Mouse (Mus musculus): ENCODE measurements at regions not wholly inside any gene's neighbourhood (a gene's known extent, or its start where the extent isn't known, plus 50 kb on each side); places are given as distances from the start of the nearest gene placed in this dataset.

DNA sequence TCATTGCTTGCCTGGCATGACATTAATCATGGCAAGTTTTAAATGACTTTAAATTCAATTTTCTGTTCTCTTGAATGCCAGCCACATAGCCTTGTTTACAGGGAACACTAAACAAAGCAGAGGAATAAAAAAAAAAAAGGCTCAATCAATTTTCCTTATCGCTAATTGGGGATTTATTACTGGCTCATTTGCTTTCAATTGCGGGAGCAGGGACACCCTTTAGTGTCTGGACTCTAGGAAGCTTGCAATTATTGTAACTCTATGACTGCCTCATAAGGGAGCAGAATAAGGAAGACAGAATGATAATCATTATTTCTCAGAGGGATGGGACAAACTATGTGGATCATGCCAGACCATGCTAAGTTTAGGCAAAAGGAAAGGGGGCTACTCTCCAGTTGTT, 1537.7 kb upstream of the Gm6569 start:
- intact Hi-C loops (cut with DNase I): no loop called here

DNA sequence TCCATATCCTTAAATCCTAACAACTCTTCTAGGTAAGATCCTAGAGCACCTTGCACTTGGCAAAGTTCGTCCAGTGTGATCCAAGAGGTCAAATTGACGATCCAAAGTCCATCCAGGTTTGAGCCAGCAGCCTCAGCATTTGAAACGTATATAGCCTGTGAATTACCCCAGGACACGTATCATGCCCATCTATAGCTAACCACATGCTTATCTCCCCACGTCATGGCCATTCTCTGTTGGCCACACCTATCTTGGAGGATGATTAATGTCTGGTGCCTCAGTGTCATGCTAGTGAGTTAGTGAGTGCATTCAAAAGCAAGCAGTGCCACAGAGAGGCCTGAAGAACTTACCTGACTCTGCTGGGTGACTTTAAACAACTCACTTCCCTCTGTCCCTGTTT, 1521.9 kb upstream of the Gm6569 start:
- intact Hi-C loops (cut with DNase I): no loop called here
- no peak for DNase-seq

More for the DNA sequence above, 1537.7 kb upstream of the Gm6569 start:
- no peak for DNase-seq

DNA sequence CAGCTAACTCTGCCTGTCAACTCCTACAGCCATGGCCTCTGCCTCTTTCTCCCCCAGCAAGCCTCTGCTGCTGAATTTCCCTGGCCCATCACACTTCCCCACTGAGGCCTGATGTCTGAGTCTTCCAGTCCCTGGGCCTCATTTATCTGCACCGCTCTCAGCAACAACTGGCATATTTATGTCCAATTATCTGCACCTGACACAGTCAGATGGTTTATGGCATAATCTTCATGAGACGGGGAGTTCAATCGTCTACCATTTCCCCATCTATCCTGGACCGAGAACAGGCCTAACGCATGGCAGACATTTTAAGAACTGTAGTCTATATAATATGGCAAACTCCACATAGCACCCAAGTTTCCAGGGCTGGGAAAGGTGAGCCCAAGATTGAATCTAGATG, 1512.8 kb upstream of the Gm6569 start:
- DNase-seq: no peak
- intact Hi-C loops (cut with DNase I): no loop called here

DNA sequence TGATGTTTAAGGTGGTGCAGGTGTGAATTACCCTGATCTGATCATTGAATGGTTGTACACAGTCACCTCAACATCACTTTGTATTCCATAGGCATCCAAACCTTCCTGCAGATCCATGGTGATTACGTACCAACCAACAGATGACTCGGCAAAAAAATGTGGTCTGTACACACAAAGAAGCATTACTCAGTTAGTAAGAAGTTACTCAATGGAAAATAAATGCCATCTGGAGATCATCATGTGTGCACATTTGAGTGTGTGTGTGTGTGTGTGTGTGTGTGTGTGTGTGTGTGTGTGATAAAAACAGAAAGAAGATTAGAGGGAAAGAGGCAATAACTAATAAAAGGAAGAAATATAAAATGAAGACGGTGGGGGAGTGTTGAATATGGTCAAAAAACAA, 1512.2 kb upstream of the Gm6569 start:
- intact Hi-C loops (cut with DNase I): no loop called here
- DNase-seq: no peak

DNA sequence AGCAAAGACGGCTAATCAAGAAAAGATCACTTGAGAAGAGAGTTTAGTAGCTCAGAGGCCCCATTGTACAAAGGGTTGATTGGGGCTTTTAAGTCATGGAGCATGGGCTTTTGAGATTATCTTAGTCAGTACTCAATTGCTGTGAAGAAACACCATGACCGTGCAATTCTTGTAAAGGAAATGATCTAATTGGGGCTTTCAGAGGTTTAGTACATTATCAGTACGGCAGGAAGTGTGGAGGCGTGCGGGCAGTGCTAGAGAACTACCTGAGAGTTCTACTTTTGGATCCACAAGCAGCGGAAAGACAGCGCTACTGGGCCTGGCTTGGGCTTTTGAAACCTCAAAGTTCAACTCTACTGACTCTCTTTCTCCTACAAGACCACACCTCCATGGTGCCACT, 1511.2 kb upstream of the Gm6569 start:
- DNase-seq: no peak
- intact Hi-C loops (cut with DNase I): no loop called here

DNA sequence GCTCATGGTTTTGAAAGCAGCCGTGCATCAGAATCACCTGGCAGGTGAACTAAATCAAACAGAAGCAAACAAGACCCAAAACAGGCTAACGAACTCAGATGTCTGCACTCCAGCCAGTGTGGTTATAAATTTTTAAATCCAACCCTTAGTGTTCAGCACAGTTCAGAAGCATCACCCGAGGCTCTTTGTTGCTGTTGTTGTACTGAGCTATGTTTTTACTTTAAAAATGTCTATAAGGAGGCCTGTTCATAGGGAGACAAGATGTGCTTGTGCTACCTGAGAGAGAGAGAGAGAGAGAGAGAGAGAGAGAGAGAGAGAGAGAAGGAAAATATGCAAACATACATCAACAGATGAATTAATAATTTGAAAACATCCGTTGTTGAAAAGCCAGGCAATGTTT, 1503.1 kb upstream of the Gm6569 start:
- intact Hi-C loops (cut with DNase I): no loop called here
- DNase-seq: no peak

DNA sequence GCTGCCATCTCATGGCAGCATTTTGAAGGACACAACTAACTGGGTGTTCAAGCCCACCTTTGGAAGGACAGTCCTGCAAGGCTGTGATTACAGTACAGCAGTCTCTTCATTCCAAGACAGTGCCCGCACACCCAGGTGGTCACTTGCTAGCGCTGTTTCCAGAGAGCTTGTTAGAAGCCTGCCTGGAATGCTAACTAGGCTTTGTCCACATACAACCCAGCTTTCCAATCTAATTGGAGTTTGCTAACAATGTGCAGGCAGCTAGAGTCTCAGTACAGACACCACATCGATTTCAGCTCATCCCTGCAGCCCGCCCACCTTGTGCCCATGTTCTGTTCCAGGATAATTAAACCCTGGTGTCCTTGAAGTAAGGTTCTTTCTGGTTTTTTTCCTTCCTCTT, 1499.9 kb upstream of the Gm6569 start:
- intact Hi-C loops (cut with DNase I): no loop called here
- no peak for DNase-seq

DNA sequence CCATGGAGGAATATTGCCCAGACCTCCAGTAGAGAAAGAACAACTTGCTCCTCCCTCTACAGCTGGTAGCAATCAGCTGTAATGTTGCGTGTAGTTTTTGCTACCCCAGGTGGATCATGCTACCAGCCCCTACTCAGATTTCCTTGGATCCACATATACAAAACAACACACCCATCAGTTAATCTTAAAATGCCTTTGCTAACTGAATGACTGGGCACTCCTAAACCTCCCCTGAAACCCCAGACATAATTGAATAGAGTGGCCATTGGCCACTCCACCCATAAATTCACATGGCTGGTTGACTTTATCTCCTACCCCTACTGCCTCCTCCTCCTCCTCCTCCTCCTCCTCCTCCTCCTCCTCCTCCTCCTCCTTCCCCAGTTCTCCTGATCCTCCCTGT, 1494.7 kb upstream of the Gm6569 start:
- intact Hi-C loops (cut with DNase I): no loop called here
- no peak for DNase-seq

DNA sequence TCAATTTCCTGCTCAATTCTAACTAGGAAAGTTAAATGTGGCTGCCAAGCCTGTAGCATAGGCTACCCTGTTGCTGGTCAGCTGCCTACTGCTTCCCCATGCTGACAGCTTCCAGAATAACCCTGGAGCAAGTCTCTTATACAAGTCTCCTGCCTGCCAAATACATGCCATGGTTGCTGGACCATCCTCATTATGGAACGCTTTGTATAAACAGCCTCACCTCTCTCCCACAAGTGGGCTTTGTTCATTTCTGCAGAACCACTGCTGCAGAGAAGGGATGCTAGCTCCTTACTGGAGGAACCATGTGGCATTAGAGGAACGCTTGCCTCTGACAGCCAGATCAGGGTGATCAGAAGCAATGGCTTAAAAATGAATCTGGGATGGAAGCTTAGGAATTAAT, 1492.4 kb upstream of the Gm6569 start:
- no peak for DNase-seq
- intact Hi-C loops (cut with DNase I): no loop called here

DNA sequence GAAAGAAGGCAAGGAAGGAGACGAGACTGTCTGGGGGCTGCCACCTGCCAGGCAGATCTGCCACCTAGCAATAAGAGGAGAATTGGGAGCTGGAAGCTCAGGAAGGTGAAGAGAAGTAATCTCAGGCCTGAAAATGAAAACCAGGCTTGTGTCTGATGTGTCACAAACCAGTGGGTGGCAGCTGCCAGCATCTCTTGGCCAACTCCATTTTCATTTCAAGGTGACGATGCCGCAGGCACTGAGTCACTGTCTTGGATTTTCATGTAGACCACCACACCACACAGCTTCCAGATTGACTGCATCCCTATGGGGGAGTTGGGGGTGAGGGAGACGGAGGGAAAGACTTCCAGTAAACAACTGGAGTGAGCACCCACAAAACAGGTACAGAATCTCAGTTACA, 1491.9 kb upstream of the Gm6569 start:
- no peak for DNase-seq
- intact Hi-C loops (cut with DNase I): no loop called here

DNA sequence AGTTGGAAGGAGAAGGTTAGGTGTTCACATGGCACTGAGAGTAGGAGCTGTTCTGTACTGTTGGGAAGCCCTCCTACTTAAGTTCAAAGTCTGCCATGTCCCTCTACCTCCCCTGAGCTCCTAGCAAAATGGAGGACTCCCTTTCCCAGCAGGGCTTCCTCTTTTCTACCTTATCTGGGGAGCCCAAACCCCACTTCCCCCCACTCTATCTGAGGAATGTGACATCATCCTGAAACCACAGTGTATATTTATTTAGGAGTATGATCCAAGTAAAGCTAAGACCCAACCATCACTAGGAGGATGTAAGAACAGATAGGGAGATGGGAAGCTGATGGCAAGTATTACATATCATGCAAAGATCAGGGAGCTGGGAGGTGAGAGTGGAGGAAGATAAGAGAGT, 1490.6 kb upstream of the Gm6569 start:
- DNase-seq: no peak
- intact Hi-C loops (cut with DNase I): no loop called here

DNA sequence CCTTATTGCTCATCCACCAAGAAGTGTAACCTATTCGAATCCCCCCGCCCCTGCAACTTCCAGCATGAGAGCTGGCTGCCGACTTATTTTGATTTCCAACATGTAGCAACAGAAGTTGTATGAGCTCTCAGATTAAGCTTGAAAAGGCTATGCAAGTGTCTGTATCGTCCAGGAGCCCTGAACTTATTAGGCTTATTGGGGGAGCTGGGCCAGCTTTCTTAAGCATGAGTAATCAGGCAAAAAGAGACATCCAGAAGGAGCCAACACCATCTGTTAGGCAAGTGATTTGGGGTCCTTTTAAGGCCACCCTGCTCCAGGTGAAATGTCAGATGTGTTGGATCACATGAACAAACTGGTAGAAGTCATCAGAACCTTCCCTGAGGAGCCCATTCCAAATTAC, 1481.0 kb upstream of the Gm6569 start:
- intact Hi-C loops (cut with DNase I): no loop called here
- no peak for DNase-seq

DNA sequence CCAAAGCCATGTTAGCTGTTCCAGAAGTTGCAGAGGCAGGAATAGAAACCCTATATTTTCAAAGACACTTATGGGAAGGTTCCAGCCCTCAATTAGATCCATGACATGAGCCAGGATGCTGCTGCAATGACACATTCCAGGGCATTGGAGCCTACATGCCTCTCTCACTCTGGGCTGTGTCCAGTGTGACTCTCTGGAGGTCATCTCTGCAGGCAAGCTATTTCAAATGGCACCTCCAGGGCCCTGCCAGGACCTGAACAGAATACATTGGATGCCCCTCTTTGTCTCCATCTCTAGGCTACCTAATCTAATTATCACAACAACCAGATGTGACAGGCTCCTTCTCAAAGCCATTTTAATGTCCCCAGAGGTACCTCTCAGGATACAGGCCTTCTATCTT, 1478.7 kb upstream of the Gm6569 start:
- intact Hi-C loops (cut with DNase I): no loop called here
- DNase-seq: no peak

DNA sequence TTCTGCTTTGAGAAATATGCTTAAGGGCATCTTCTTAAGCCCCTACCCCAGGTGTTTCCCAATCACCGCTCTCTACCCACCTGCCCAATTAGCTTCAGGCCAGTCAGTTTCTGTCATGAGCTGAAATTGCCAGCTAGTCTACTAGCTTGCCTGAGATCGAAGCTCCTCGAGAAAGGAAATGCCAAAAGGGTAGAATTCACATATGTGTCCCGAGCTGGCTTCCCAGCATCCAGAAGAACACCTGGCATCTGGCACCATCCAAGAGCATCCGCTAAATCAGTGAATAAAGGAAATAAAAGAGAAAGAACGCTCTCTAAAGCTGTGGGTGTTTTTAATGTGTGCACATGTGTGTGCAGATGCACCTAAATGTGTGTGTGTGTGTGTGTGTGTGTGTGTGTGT, 1474.7 kb upstream of the Gm6569 start:
- intact Hi-C loops (cut with DNase I): no loop called here

DNA sequence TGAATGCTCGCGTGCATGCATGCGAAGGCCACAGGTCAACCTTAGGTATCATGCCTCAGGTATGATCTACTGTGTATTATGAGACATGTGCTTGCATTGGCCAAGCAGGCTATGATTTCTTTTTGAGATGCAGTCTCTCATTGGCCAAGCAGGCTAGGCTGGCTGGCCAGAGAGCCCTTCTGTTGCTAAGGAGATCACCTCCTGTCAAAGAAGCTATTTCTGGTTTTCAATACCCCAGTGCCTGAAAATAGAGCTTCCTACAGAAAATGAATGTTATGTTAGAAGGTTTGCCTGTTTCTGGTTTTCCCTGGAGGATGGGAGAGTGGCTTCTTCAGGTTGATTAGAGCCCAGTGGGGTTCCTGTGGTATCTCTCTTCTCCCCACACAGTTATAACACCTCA, 1474.3 kb upstream of the Gm6569 start:
- intact Hi-C loops (cut with DNase I): no loop called here

More for the DNA sequence above, 1474.7 kb upstream of the Gm6569 start:
- no peak for DNase-seq

DNA sequence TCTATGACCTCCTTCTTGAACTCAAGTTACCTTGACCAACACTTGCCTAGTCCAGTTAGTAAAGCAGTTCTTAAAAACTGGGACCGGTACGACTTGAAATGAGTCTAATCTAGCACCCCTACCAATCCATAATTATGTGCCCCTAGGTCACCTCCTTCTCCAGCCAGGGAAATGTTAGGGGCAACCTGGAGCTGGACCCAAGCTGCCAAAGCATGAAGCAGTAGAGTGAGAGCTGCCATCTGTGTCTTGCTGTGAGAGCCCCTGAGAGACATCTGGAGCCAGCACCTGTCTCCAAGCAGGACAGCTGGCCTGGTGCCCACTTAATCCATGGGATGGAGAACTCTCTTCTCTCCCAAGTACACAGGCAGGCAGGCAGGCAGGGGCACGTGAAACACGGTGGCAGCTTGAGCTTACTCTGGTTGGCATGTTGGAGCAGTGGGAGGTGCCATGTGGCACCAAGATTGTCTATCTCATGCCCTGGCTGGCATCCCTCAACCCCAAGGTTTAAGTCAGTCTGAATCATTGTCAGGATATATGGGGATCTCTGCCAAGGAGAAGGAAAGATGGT, 1473.8 kb upstream of the Gm6569 start:
- DNase-seq: no peak
- intact Hi-C loops (cut with DNase I): no loop called here

More for the DNA sequence above, 1474.3 kb upstream of the Gm6569 start:
- no peak for DNase-seq

DNA sequence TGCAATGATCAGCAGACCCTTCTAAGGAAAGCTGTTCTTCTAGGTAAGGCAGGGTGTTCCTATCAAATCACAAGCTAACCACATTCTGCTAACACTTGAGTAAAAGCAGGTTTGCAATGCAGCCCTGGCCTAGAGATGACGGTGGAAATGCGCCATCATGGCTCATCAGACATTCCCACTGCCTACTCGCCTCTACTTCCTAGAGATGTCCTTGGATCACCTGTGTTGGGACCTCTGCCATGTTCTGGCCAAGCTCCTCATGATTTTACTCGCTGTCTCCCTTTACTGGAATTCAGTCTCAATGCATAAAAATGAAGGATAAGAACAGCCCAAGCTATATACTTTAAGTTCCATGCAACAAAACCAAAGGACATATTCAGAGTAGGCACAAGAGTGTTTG, 1461.3 kb upstream of the Gm6569 start:
- no peak for DNase-seq
- intact Hi-C loops (cut with DNase I): no loop called here

DNA sequence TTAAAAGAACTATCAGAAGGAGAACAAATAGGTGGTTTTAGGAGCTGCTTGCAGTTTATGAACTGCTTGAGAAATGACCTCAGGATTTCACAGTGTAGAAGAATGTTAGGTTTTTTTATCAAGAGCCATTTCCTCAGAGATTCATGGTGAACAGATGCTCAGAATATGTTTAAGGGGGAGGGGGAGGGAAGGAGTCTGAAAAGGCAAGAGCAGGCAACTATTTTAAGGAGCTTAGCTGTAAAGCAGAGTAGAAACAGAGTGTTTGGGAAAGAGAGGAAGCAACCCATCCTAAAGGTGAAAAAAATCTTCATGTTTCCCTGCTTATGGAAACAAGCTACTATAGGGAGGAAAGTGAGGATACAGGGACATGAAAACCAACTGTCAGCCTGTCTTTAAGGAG, 1457.2 kb upstream of the Gm6569 start:
- intact Hi-C loops (cut with DNase I): no loop called here
- no peak for DNase-seq

DNA sequence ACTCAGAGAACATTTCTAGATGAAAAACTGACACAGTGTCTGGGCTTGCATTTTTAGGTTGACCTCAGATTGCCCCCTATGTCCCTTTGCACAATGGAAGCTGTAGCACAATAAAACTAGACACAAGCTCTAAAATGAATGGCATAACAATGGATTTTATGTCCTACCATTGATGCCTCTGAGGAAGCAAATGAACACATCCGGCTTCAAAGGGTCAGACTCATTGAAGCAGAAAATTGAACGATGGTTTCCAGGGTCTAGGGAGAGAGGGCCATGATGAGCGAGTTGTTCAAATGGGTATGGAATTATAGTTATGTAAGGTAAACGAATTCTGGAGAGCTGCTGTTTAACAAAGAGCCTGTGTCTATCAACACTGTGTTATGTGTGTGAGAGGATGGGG, 1455.1 kb upstream of the Gm6569 start:
- intact Hi-C loops (cut with DNase I): no loop called here
- DNase-seq: no peak

DNA sequence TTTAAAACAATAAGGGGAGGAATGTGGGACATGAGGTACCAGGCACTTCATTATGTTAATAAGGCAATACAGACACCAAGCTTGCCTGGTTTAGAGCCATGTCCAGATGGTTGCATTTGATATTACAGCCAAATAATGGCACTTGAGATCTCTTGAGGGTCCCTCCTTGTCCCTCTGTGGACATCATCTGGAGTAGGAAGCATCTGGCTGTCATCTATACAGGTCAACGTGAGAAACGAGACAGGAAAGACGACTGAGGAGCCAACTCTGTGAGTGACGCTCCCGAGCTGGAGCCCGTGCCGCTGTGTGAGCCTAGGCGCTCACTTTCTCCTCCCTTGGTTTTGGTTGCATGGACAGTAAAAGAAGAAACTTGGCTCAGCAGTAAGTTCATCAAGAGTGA, 1453.2 kb upstream of the Gm6569 start:
- intact Hi-C loops (cut with DNase I): no loop called here
- DNase-seq: no peak

DNA sequence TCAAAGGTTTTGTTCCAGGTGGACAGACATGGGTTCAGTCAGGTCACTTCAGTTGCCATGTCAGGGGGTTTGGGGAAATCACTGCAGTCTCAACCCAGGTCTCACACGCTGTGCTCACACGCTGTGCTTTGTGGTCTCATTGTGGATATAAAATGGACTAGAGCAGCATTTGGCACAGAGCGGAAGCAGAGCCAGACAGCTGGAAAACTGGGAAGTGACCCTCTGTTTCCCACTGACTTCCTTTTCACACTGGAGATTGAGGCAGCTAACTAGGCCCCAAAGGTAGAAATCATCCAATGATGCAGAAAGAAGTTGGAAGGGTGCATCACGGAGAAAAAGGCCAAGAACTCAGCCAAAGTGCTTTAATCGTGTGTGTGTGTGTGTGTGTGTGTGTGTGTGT, 1452.6 kb upstream of the Gm6569 start:
- DNase-seq: no peak
- intact Hi-C loops (cut with DNase I): no loop called here

DNA sequence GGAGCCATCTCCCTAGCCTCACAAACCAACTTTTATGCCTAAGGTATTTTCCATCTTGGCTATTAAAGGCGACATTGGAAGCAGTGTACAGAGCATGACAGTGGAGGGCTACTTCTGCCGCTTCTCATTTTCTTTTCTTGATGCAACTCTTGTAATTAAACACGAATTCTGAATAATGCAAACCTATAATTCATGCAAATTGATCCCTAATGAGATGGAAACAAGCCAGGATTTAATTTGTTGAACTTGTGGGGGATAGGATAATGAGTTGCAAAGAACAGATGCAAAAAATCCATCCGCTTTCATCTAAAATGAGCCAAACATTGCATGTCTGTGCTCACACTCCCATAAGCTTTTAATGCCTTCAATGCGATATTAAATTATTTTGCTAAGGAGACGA, 1451.8 kb upstream of the Gm6569 start:
- no peak for DNase-seq
- intact Hi-C loops (cut with DNase I): no loop called here

DNA sequence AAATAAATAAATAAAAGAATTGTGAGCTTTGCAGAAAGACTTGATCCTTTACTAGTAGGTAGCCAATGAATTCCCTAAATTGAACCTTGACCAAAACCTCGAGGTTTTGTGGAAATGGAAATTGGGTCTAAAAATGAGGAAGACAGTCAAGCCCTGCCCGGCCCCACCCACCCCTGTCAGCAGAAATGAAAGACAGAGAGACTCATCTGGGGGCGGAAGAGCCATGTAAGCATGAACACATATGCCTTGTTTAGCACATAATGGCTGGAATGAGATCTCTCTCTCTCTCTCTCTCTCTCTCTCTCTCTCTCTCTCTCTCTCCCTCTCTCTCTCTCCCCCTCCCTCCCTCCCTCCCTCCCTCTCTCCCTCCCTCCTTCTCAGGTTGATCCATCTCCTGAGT, 1451.3 kb upstream of the Gm6569 start:
- intact Hi-C loops (cut with DNase I): no loop called here
- no peak for DNase-seq

DNA sequence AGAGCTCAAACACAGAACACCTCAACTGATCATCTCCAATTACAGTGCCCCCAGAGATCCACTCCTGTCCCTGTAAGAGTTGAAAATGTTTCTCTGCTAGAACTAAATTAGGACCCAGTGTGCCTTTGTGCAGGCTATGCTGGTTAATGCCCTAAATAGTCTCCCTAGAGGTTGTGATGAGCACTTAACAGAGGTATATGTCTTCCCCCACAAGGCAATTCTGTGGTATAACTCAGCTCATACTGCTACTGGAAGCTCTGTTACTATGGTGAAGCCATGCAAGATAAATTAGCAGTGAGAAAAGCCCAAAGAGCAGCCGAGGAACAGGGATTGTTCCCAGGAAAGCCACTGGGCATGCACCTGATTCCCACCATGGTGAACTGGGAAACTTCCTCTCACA, 1450.9 kb upstream of the Gm6569 start:
- intact Hi-C loops (cut with DNase I): no loop called here

More for the DNA sequence above, 1450.9 kb upstream of the Gm6569 start:
- DNase-seq: no peak

Data from gastrocnemius, postnatal 36 days (tissue).